Mouse (Mus musculus): Measurements from ENCODE around the gene Dguok. TPM values are rescaled to one million over a fixed set of nuclear protein-coding genes. Genes with fewer than 3 reads are reported as not detected.
A peak's percentile ranks its signal among the peaks of the same experiment; 100 is the strongest.

Dguok gene
- total and polyA plus RNA-seq, 2 experiments from 2014 or later, result 35.3 to 52.1 TPM

DNA sequence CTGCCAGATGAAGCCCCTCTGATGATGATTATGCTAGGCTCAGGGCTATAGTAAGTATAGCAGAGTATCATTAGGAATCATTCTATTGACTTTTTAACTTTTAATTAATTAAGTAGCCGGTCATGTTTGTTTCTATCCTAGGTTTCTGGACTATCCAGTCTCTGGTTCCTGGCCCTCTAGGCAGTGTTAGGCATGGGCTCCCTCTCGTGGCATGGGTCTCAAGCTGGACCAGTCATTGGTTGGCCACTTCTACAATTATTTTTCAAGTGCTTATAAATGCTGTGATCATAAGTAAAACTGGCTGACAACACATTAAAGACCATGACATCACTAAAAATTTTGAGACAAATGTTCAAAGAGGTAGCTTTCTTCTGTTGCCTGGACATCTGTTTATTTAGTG lies 3.4 kb upstream of the Dguok start:
- no peak overlapping the region for H3K9ac ChIP-seq
- H3K27me3 ChIP-seq (ENCODE audit: insufficient read depth, low read length), result no peaks in the 10 kb centered on the region
- ATAC-seq, result no peak
- WGBS, result 58% methylated on average over 2 of the region's 2 CpGs
- H3K4me1 ChIP-seq (ENCODE audit: insufficient read depth), result peaks cover 4% of the 10 kb centered on the region; the same call in 1 of the 2 replicates
- no peak overlapping the region for H3K4me2 ChIP-seq (ENCODE audit: low read depth)
- no peak for DNase-seq
- H3K9me3 ChIP-seq (ENCODE audit: low read length), result no peaks in the 10 kb centered on the region
- TF ChIP-seq CTCF (IDR thresholded peaks at IDR 0.05; ENCODE audit: low read depth), result 0 out of 2 replicates have a peak, but pooled peaks have one; percentile 22
- no peak overlapping the region for H3K4me3 ChIP-seq (ENCODE audit: low read depth, low read length)
- H3K27ac ChIP-seq (ENCODE audit: low read depth, low read length), result no peak overlapping the region
- H3K36me3 ChIP-seq (ENCODE audit: insufficient read depth), result no peaks in the 10 kb centered on the region

DNA sequence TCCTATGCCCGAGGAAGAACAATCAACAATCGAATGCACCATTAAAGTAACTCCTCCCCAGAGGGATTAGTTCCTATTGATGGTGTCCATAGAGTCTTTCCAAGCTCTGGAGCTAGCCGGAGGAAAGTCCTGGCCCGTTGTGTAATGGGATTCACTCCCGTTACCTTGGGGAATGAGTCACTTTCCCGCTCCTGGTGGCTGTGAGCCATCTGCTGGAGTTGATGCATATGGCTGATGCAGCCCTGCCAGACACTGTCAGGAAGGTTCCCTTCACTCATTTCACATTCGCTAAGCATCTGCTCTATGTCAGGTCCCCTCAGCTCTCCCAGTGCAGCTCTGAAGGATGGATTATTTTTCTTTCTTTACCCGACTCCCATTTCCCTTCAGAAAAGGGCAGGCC lies 2.7 kb upstream of the Dguok start:
- H3K4me2 ChIP-seq (ENCODE audit: low read depth), result no peak overlapping the region
- no peak for ATAC-seq

DNA sequence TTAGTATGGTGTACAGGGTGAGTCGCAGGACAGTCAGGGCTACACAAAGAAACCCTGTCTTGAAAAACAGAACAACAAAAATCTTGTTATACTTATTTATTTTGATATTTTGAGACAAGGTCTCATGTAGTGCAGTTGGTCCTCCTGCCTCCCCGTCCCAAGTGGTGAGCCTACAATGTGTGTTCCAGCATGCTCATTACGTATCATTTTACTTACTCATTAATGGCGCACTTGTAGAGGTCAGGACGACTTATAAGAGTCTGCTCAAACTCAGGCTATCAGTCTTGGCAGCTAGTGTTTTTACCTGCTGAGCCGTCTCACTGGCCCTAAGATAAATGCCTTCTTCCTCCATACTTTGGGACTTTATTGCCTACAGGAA lies 388 bp upstream of the Dguok start:
- 29% methylated on average over 6 of the region's 6 CpGs for WGBS
- no peak for DNase-seq
- ATAC-seq, result no peak; the same call in 1 of the 2 replicates

More for the DNA sequence above, 2.7 kb upstream of the Dguok start:
- no peaks in the 10 kb centered on the region for H3K36me3 ChIP-seq (ENCODE audit: insufficient read depth)
- H3K4me1 ChIP-seq (ENCODE audit: insufficient read depth), result peaks cover 4% of the 10 kb centered on the region; the same call in 1 of the 2 replicates
- 36% methylated on average over 8 of the region's 8 CpGs for WGBS
- H3K9me3 ChIP-seq (ENCODE audit: low read length), result no peaks in the 10 kb centered on the region
- peak; percentile 30 for TF ChIP-seq CTCF (IDR thresholded peaks at IDR 0.05; ENCODE audit: low read depth)
- no peak overlapping the region for H3K27ac ChIP-seq (ENCODE audit: low read depth, low read length)
- DNase-seq, result no peak
- no peaks in the 10 kb centered on the region for H3K27me3 ChIP-seq (ENCODE audit: insufficient read depth, low read length)
- no peak overlapping the region for H3K9ac ChIP-seq
- no peak overlapping the region for H3K4me3 ChIP-seq (ENCODE audit: low read depth, low read length)

DNA sequence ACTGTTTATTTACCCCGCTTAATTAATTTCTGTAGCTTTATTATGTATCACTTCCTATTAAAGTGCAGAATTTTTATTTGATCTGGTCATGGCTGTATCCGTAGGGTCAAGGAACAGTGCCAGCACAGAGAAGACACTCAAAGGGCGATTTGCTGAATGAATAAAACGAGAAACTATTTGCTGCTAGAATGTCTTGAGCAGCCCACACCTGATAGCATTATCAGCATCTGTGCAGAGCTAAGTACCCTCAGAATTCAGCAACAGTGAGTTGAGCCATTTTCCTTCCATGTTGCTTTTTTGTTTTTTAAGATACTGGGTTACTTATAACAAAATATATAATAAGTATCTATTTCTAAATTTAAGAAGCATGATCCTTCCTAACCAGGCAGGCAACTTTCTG lies 1.2 kb downstream of the Dguok start:
- H3K4me1 ChIP-seq (ENCODE audit: insufficient read depth), result peaks cover 4% of the 10 kb centered on the region; the same call in 1 of the 2 replicates
- H3K4me2 ChIP-seq (ENCODE audit: low read depth), result peak overlapping the region; percentile 66
- H3K4me3 ChIP-seq (ENCODE audit: low read depth, low read length), result peak overlapping the region; percentile 71; the same call in 1 of the 2 replicates
- DNase-seq (no peak), ATAC-seq (no peak)
- H3K36me3 ChIP-seq (ENCODE audit: insufficient read depth), result no peaks in the 10 kb centered on the region
- 92% methylated on average over 4 of the region's 4 CpGs for WGBS
- no peak overlapping the region for H3K9ac ChIP-seq
- TF ChIP-seq CTCF (IDR thresholded peaks at IDR 0.05; ENCODE audit: low read depth), result no peak
- no peak overlapping the region for H3K27ac ChIP-seq (ENCODE audit: low read depth, low read length)
- H3K9me3 ChIP-seq (ENCODE audit: low read length), result no peaks in the 10 kb centered on the region
- no peaks in the 10 kb centered on the region for H3K27me3 ChIP-seq (ENCODE audit: insufficient read depth, low read length)

More for the DNA sequence above, 388 bp upstream of the Dguok start:
- Histone ChIP-seq H3K36me3 (ENCODE audit: insufficient read depth) (no peaks in the 10 kb centered on the region), H3K4me3 (ENCODE audit: low read depth, low read length) (peak overlapping the region; percentile 71), H3K27me3 (ENCODE audit: insufficient read depth, low read length) (no peaks in the 10 kb centered on the region), H3K27ac (ENCODE audit: low read depth, low read length) (peak overlapping the region; percentile 95), H3K4me2 (ENCODE audit: low read depth) (peak overlapping the region; percentile 66), H3K9ac (peak overlapping the region; percentile 53), H3K4me1 (ENCODE audit: insufficient read depth) (peaks cover 4% of the 10 kb centered on the region; the same call in 1 of the 2 replicates), H3K9me3 (ENCODE audit: low read length) (no peaks in the 10 kb centered on the region)
- TF ChIP-seq CTCF (IDR thresholded peaks at IDR 0.05; ENCODE audit: low read depth), result no peak

DNA sequence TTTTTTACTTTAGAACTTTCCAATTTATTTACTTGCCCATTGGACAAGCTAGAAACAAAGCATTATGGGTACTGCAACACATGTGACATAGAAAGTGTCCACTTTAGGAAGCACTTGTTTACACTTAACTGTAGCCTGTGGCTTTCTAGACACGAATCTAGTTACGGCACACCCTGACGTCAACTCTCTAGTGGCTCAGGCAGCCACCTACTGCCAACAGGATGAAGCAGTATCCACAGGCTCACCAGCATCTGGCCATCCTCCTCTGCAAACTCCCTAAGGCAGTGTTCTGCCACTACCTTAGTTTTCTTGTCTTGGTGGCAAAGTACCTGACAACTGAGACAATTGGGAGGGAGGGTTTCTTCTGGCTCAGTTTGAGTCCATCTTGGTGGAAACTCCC lies 3.4 kb downstream of the Dguok start:
- H3K9me3 ChIP-seq (ENCODE audit: low read length), result no peaks in the 10 kb centered on the region
- ATAC-seq (no peak), DNase-seq (no peak)
- 88% methylated on average over 3 of the region's 3 CpGs for WGBS
- no peak overlapping the region for H3K27ac ChIP-seq (ENCODE audit: low read depth, low read length)
- H3K36me3 ChIP-seq (ENCODE audit: insufficient read depth), result no peaks in the 10 kb centered on the region
- H3K27me3 ChIP-seq (ENCODE audit: insufficient read depth, low read length), result no peaks in the 10 kb centered on the region
- peaks cover 4% of the 10 kb centered on the region; the same call in 1 of the 2 replicates for H3K4me1 ChIP-seq (ENCODE audit: insufficient read depth)
- no peak overlapping the region for H3K4me3 ChIP-seq (ENCODE audit: low read depth, low read length)
- no peak overlapping the region for H3K9ac ChIP-seq
- H3K4me2 ChIP-seq (ENCODE audit: low read depth), result no peak overlapping the region
- no peak for TF ChIP-seq CTCF (IDR thresholded peaks at IDR 0.05; ENCODE audit: low read depth)

DNA sequence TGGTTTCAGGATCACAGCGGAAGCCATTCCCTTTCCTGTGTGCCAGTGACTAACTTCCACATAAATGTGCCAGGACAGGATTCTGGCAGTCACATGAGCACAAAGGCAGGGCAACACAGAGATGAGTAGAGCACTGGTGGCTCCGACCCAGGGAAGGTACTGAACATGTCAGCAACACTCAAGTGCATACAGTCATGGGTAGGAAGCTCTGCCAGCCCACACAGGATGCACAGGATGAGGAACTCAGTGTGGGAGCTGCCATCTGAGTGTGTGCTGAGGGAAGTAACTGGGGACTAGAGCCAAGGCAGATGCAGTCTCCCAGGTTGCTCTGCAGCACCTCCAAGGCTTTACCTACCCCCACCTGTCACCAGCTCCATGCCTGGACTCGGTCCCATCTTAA lies 4.1 kb downstream of the Dguok start:
- TF ChIP-seq CTCF (IDR thresholded peaks at IDR 0.05; ENCODE audit: low read depth), result no peak
- Histone ChIP-seq H3K36me3 (ENCODE audit: insufficient read depth) (no peaks in the 10 kb centered on the region), H3K27me3 (ENCODE audit: insufficient read depth, low read length) (no peaks in the 10 kb centered on the region), H3K4me2 (ENCODE audit: low read depth) (no peak overlapping the region), H3K27ac (ENCODE audit: low read depth, low read length) (no peak overlapping the region), H3K9ac (no peak overlapping the region), H3K9me3 (ENCODE audit: low read length) (no peaks in the 10 kb centered on the region), H3K4me1 (ENCODE audit: insufficient read depth) (peaks cover 4% of the 10 kb centered on the region; the same call in 1 of the 2 replicates), H3K4me3 (ENCODE audit: low read depth, low read length) (no peak overlapping the region)
- DNase-seq (no peak), ATAC-seq (no peak)
- 96% methylated on average over 3 of the region's 3 CpGs for WGBS

DNA sequence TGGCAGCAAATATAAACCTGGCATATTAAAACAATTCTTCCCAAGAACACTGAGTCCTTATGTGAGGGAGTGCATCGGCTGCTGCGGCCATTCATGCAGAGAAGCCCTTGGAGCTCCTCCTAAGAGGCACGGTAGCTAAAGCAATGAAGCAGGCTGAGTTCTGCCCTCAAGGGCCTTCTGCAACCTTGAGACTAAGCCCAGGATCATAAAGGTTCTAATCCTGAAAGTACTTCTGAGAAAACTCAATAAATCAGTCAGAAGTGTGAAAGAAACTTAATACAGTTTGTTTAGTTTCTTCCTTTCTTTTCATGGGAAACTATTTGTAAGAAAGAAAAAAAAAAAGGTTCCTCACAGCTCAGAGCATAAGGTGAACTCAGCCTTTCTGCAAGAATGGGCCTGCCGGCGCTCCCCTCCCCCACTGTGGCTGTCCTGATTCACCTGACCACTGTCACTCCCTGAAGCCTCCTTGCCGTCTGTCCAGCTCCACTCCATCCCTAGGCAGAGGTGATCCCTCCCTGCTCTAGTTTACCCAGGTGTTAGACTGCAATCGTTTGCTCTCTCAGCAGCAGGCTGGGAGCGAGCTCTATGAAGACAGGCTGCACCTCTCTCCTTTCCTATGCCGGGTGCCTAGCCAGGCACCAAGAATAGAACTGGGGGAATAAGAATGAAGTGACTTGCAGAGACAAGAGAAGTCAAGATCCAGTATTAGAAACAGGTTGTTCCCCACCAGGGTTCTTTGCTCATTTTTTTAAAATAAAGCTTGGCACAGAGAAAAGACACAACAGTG lies 5.1 kb downstream of the Dguok start:
- Histone ChIP-seq H3K4me3 (ENCODE audit: low read depth, low read length) (no peak overlapping the region), H3K27ac (ENCODE audit: low read depth, low read length) (no peak overlapping the region), H3K27me3 (ENCODE audit: insufficient read depth, low read length) (no peaks in the 10 kb centered on the region), H3K4me2 (ENCODE audit: low read depth) (no peak overlapping the region), H3K9me3 (ENCODE audit: low read length) (no peaks in the 10 kb centered on the region), H3K36me3 (ENCODE audit: insufficient read depth) (no peaks in the 10 kb centered on the region), H3K9ac (no peak overlapping the region), H3K4me1 (ENCODE audit: insufficient read depth) (no peaks in the 10 kb centered on the region)
- no peak for TF ChIP-seq CTCF (IDR thresholded peaks at IDR 0.05; ENCODE audit: low read depth)
- DNase-seq (no peak), ATAC-seq (no peak)
- 74% methylated on average over 9 of the region's 9 CpGs for WGBS

Data from forebrain, postnatal 0 days (tissue).